Mouse (Mus musculus) bone marrow, adult 2 months (tissue): ENCODE results near the gene Edf1. TPM values are rescaled to one million over a fixed set of nuclear protein-coding genes. Genes with fewer than 3 reads are reported as not detected.

Experiments
- H3K27ac ChIP-seq: fragments of 200-500 bp; 2 replicates; pipeline ENCODE4 v1.5.1; 2012; ENCODE audit warnings: low read depth, mild to moderate bottlenecking, control low read depth, inconsistent platforms, low read length; ENCODE audit not compliant: control insufficient read depth, poor library complexity, insufficient read depth
- H3K4me1 ChIP-seq: fragments of 200-500 bp; 2 replicates; pipeline ENCODE4 v1.6.1; 2011; ENCODE audit warnings: low read length; ENCODE audit not compliant: control insufficient read depth, insufficient read depth
- H3K4me3 ChIP-seq: fragments of 200-500 bp; replicated peaks from 2 replicates; pipeline ENCODE3; 2011; ENCODE audit warnings: mild to moderate bottlenecking, low read depth, low read length, control low read depth; ENCODE audit not compliant: control insufficient read depth
- CTCF ChIP-seq: fragments of 200-500 bp; IDR thresholded peaks from 2 replicates; pipeline ENCODE4 v1.5.1; 2011; ENCODE audit warnings: low read length, control low read depth; ENCODE audit not compliant: control insufficient read depth, insufficient read depth
- POLR2A ChIP-seq: fragments of 200-500 bp; IDR thresholded peaks from 2 replicates; pipeline ENCODE4 v1.6.1; 2011; ENCODE audit warnings: low read depth, mild to moderate bottlenecking, control low read depth, low read length, borderline replicate concordance; ENCODE audit not compliant: control insufficient read depth
- WGBS: fragments of 180-500 bp; shearing (Covaris S2); methylation state at CpG from one replicate; pipeline ENCODE4 v1.1.7; 2018; 5-methylcytosine and 5-hydroxymethylcytosine counted together
- polyA plus RNA-seq: library from polyadenylated mRNA; stranded (reverse); fragments of >200 nt; gene quantifications from 2 replicates; pipeline ENCODE4 v1.2.4, GENCODE M21; 2011; ENCODE audit warnings: low replicate concordance; ENCODE audit not compliant: missing spikeins, insufficient read depth, insufficient read length

Gene Edf1
- polyA plus RNA-seq, 1 experiment: 73.8 TPM

DNA sequence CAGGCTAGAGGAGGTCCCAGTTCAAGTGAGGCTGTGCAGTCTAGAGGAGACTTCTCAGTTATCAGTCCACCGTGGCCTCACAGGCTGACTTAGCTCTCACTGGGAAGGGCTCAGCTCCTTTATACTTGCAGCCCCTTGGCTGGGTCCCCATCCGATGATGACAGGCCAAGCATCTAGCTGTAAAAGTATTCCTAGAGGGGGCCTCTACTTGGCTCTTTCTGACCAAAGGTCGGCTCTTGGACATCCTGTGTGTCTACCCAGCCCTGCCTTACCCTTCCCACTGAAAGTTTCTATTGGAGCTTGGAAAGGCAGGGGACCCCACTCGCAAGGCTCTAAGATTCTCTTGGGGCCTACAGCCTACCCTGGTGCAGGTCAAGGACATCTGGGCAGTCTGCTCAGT, 13.6 kb downstream of the Edf1 start:
- Histone ChIP-seq H3K27ac (no peak overlapping the region), H3K4me3 (no peak overlapping the region), H3K4me1 (peaks cover 4% of the 10 kb centered on the region)
- WGBS: 83% methylated on average over 4 of the region's 4 CpGs
- TF ChIP-seq CTCF: no peak

GRCm38 (mm10) chr2:25573068-25573467, 15.4 kb downstream of the Edf1 start:
- no peak overlapping the region for H3K4me3 ChIP-seq
- WGBS: 84% methylated on average over 2 of the region's 2 CpGs
- TF ChIP-seq POLR2A (no peak), CTCF (no peak)
- no peak overlapping the region for H3K27ac ChIP-seq
- peaks cover 4% of the 10 kb centered on the region for H3K4me1 ChIP-seq

- TF ChIP-seq POLR2A: no peak
- TF ChIP-seq CTCF: no peak
- Histone ChIP-seq H3K27ac (no peak overlapping the region), H3K4me1 (peaks cover 4% of the 10 kb centered on the region), H3K4me3 (peak overlapping the region; percentile 83)
- WGBS: 24% methylated on average over 11 of the region's 11 CpGs
Observed at GRCm38 (mm10) chr2:25574136-25574535, 16.5 kb downstream of the Edf1 start.

DNA sequence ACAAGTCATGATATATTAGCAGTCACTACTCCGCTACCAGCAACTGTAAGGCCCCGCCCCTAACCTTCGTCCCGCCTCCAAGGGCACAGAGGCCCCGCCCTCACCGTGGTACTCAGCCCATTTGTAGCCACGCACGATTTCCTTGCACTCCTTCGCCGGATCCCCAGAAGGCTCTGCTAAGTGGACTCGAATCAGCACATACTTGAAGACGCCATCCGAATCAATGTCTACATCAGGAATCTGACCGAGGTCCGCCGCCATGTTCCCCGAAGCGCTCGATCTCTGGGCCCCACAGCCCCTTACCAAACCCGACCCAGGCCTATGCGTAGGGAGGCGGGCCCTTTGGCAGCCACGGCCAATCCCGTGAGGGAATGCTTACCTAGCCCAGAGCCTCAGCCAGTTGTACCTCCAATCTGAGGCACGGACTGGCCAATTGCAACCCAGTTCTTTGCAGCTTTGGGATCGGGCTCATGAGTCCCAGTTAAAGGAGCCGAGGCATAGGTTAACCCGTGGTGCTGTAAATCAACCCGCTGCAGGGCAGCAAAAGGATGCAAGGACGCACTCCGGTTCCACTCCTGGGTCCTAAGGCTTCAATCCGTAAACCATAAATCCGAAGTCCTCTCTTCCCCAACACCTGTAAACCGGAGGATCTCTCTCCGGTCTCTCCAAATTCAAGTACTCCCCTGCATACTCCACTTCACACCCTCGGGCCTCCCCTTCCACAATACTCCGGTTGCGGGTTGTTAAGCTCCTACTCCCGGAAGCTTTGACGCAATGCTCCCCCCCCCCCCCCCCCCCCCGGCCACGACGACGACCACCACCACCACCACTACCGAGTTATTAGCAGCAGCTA, 17.2 kb downstream of the Edf1 start, which contains the start of the genes Mamdc4 and Phpt1:
Gene Mamdc4, minus strand, starts transcription at position 267 of the 853 bp plus-strand sequence.
Gene Phpt1, minus strand, starts transcription at position 646 of the 853 bp plus-strand sequence.
- TF ChIP-seq CTCF (no peak), POLR2A (peak; percentile 59; the same call in 1 of the 2 replicates)
- Histone ChIP-seq H3K27ac (peak within 1 kb of the TSS; percentile 46), H3K4me1 (peaks cover 4% of the 10 kb centered on the region), H3K4me3 (peak within 1 kb of the TSS; percentile 83)
- under 1% methylated on average over 41 of the region's 45 CpGs for WGBS

DNA sequence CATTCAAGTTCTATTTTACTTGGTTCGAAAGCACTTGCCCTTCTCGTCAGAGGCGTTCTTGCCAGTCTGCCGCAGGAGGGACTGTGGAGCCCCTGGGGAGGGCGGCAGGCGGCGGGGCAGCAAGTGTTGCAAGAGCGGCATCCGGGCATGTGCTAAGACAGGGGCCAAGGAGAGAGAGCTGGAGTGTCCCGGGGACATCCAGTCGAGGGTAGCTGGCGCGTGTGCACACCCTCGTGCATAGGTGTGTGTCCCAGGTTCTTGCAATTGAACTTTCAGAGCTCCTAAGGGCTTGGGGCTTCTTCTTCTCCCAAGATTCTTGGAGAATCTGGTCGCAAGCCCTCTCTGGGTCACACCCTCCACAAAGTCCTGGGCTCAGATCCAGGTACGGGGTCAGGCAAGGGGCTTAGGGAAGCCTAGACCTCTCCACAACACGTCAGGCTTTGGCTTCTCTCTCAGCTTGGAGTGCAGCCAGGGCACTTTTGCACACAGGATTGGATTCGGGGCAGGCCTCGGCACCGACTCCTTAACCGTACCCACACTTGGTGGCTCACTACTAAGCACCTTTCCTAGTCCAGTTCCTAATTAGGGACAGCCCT, 17.9 kb downstream of the Edf1 start:
- no peak; the same call in 1 of the 2 replicates for TF ChIP-seq POLR2A
- no peak for TF ChIP-seq CTCF
- H3K4me1 ChIP-seq: peaks cover 4% of the 10 kb centered on the region
- H3K4me3 ChIP-seq: peak overlapping the region; percentile 29
- no peak overlapping the region; the same call in 1 of the 2 replicates for H3K27ac ChIP-seq
- WGBS: 18% methylated on average over 21 of the region's 21 CpGs

DNA sequence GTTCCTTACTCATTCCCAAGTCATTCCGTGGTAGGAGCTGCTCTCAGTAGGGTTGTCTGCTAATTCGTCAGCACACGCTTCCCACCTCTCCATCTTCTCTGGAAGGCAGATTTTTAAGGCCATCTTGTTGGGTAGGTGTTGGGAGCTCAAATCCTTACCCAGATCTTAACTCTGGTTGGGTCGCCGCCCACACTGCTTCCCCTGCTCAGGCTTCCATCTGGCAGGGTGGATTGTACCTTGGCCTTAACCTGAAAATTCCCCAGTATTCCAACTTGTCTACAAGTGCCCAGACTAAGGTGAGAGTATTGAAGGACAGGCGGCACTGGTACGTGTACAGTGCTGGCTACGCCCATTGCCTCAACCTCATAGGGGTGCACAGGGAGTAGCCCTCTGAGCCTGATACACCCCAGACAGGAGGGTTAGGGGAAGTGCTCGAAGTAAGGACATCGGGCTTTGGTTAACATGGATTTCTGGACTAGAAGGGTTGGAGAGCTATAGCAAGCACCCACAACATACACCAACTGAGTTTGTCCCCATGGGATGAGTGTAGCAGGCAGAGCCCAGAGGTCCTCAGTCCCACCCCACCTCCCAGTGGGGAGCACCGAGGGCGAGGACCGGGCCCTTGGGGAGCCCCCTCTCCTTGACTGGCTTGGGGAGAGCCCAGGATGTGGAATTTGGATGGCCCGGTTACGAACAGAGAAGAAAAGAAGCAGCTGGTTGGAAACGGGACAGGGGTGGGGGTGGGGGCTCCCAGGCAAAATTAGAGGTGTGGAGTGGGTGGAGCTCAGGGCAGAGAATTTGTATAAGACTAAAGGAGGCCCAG, 18.6 kb downstream of the Edf1 start:
- Histone ChIP-seq H3K4me3 (no peak overlapping the region), H3K27ac (no peak overlapping the region), H3K4me1 (peaks cover 4% of the 10 kb centered on the region)
- WGBS: 83% methylated on average over 16 of the region's 16 CpGs
- TF ChIP-seq POLR2A: no peak
- no peak for TF ChIP-seq CTCF

DNA sequence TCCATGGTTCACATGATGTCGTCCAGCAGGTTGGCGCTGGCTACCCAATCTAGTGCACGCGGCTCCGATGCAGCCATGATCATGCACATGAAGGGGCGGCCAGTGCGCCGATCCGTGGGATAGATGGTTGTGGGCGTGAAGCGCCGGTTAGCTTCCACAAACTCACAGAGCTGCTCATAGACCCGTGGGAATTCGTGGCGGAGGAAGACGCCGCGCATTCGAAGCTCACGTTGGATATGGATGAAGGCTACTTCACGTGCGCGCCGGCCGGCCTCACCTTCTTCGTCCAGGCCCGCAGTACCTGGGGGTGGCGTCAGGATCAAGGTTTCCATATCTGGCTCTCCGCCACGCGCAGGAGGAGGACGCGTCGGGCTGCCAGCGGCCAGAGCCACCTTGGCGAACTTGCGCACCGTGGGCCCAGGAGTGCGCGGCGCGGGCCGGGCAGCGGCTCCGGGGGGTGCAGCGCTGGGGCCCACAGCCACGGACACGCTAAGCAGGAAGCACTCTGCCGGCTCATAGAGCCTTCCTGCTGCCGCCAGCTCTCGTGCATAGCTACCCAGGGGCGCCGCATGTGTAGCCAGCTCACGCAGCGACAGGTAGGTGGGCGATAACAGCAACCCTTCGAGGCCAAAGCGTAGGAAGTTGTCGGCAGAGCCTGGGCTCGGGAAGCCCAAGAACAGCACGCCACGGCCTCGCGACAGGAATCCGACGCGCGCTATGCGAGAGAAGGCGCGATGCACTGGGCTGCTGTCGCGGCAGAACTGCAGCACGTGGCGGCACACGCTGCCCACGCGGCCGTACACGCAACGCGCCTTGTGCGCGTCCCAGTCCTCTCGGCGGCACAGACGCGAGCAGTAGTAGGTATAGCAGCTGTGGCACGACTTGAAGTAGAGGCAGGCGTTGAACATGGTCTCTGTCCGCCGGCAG, 19.6 kb downstream of the Edf1 start:
- Histone ChIP-seq H3K4me3 (no peak overlapping the region), H3K27ac (no peak overlapping the region), H3K4me1 (peaks cover 4% of the 10 kb centered on the region)
- no peak for TF ChIP-seq CTCF
- no peak for TF ChIP-seq POLR2A
- 29% methylated on average over 92 of the region's 92 CpGs for WGBS
